Mouse (Mus musculus) ES-Bruce4 (cell line): ENCODE results near the gene Gimd1. TPM values are rescaled to one million over a fixed set of nuclear protein-coding genes. Genes with fewer than 3 reads are reported as not detected.

Source experiments
- H3K27ac ChIP-seq: 2 replicates; pipeline ENCODE4 v1.5.1; 2012; ENCODE audit warnings: low read length, inconsistent platforms; ENCODE audit not compliant: insufficient read depth
- H3K27me3 ChIP-seq: 2 replicates; pipeline ENCODE4 v1.6.1; 2012; ENCODE audit warnings: mild to moderate bottlenecking, low read length, inconsistent platforms; ENCODE audit not compliant: control insufficient read depth, poor library complexity, insufficient read depth, severe bottlenecking
- H3K36me3 ChIP-seq: 2 replicates; pipeline ENCODE4 v1.6.1; 2012; ENCODE audit warnings: inconsistent platforms, mild to moderate bottlenecking, low read length, moderate library complexity; ENCODE audit not compliant: control insufficient read depth, poor library complexity, insufficient read depth, severe bottlenecking
- H3K4me1 ChIP-seq: one replicate; pipeline ENCODE4 v1.8.1; 2011; ENCODE audit warnings: low read length; ENCODE audit not compliant: control insufficient read depth, insufficient read depth
- H3K4me3 ChIP-seq: 2 replicates; pipeline ENCODE4 v1.5.1; 2011; ENCODE audit warnings: low read depth, mild to moderate bottlenecking, low read length
- H3K9ac ChIP-seq: 2 replicates; pipeline ENCODE4 v1.6.1; 2012; ENCODE audit warnings: low read depth, mild to moderate bottlenecking, inconsistent platforms; ENCODE audit not compliant: poor library complexity, severe bottlenecking
- H3K9me3 ChIP-seq: replicated peaks from 2 replicates; pipeline ENCODE4 v1.6.1; 2012; ENCODE audit warnings: mild to moderate bottlenecking, low read length, inconsistent platforms; ENCODE audit not compliant: control insufficient read depth, poor library complexity, insufficient read depth, severe bottlenecking
- CTCF ChIP-seq: IDR thresholded peaks from one replicate; pipeline ENCODE4 v1.8.1; 2011; ENCODE audit warnings: low read depth, low read length
- EP300 ChIP-seq: IDR thresholded peaks from 2 replicates; pipeline ENCODE4 v1.6.1; 2011; ENCODE audit warnings: low read depth, low read length; ENCODE audit not compliant: insufficient read depth
- POLR2A ChIP-seq: IDR thresholded peaks from one replicate; pipeline ENCODE4 v1.8.1; 2011; ENCODE audit warnings: low read length; ENCODE audit not compliant: insufficient read depth
- polyA plus RNA-seq: library from polyadenylated mRNA; stranded (reverse); fragments of >200 nt; gene quantifications from 2 replicates; pipeline ENCODE4 v1.2.4, GENCODE M21; 2011; ENCODE audit warnings: low read depth; ENCODE audit not compliant: missing spikeins, insufficient read depth, insufficient read length

Gimd1 gene
- polyA plus RNA-seq, 1 experiment = not detected

DNA sequence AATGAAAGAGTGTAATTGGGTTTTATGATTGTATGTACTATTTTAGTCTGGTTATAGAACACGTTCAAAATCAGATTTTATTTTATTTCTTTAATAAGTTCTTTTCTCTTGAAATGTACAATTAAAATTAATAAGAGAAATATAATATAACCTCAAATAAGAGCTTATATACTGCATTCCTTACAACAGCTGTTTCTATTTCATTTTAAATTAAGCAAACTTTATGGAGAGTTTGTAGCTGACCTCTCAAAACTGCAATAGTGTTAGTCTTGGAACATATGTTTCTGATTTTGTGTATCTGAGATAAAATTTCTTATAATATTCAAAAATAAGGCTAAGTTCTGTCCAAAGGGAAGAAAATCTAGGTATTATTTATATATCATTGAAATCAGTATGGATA lies 39.0 kb upstream of the Gimd1 start:
- no peak overlapping the region for H3K27ac ChIP-seq
- H3K4me1 ChIP-seq = no peaks in the 10 kb centered on the region
- H3K9ac ChIP-seq = no peak overlapping the region
- TF ChIP-seq EP300 (no peak), CTCF (no peak), POLR2A (no peak)
- no peaks in the 10 kb centered on the region; the same call in 1 of the 2 replicates for H3K27me3 ChIP-seq
- H3K4me3 ChIP-seq = no peak overlapping the region
- H3K9me3 ChIP-seq = no peaks in the 10 kb centered on the region
- H3K36me3 ChIP-seq = no peaks in the 10 kb centered on the region

DNA sequence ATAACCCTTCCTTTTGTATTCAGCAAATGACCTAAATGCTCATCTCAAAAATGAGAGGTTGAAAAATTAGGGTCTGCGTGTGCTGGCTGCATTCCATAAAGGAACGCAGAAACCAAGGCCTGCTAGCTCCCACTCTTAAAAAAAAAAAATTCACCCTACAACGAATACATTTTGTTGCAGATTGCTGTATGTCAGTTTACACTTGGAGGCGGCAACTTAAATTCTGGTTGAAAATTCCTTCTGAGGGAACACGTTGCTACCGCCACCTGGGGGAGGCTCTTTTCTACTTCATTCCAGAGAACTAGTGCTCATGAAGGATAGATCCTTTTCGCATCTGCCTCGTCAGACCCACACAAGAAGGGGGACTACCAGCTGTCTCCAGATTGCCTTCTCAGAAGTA lies 879 bp upstream of the Gimd1 start:
- Histone ChIP-seq H3K27ac (no peak overlapping the region), H3K9me3 (no peaks in the 10 kb centered on the region), H3K9ac (no peak overlapping the region), H3K4me1 (no peaks in the 10 kb centered on the region), H3K27me3 (no peaks in the 10 kb centered on the region), H3K4me3 (no peak overlapping the region), H3K36me3 (no peaks in the 10 kb centered on the region)
- TF ChIP-seq CTCF (no peak), POLR2A (no peak), EP300 (no peak)

GRCm38 (mm10) chr3:132633261-132633660 lies 3.6 kb downstream of the Gimd1 start:
- TF ChIP-seq EP300 (no peak), POLR2A (no peak), CTCF (no peak)
- Histone ChIP-seq H3K4me1 (no peaks in the 10 kb centered on the region), H3K27ac (no peak overlapping the region), H3K36me3 (no peaks in the 10 kb centered on the region), H3K9me3 (no peaks in the 10 kb centered on the region), H3K27me3 (no peaks in the 10 kb centered on the region), H3K9ac (no peak overlapping the region), H3K4me3 (no peak overlapping the region)

- TF ChIP-seq EP300 = no peak
- TF ChIP-seq CTCF = no peak
- no peak for TF ChIP-seq POLR2A
- Histone ChIP-seq H3K9me3 (no peaks in the 10 kb centered on the region), H3K27ac (no peak overlapping the region), H3K4me1 (no peaks in the 10 kb centered on the region), H3K36me3 (no peaks in the 10 kb centered on the region), H3K27me3 (no peaks in the 10 kb centered on the region), H3K9ac (no peak overlapping the region), H3K4me3 (no peak overlapping the region)
Observed at GRCm38 (mm10) chr3:132637080-132637479, 7.5 kb downstream of the Gimd1 start.

DNA sequence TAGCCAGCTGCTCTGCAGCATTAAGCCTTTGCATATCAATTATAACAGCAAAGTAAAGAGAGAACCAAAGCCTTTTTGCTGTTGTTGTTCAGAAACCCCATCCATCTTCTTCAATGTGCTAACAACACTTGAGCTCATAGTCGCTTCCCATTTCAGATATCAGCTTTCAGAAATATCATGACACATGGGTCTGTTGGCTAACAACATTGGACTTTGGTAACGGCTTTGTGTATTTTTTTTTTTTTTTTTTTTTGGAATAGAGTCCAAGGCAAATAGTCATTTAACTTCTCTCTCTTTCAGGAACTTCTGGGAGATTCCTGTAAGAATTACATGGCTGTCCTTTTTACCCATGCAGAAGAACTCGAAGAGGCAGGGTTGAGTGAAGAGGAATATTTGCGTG lies 14.5 kb downstream of the Gimd1 start:
- H3K4me3 ChIP-seq = no peak overlapping the region
- H3K4me1 ChIP-seq = no peaks in the 10 kb centered on the region
- TF ChIP-seq POLR2A = no peak
- TF ChIP-seq CTCF = no peak
- TF ChIP-seq EP300 = no peak
- H3K9ac ChIP-seq = no peak overlapping the region
- H3K27me3 ChIP-seq = no peaks in the 10 kb centered on the region
- H3K36me3 ChIP-seq = no peaks in the 10 kb centered on the region
- H3K27ac ChIP-seq = no peak overlapping the region
- no peaks in the 10 kb centered on the region for H3K9me3 ChIP-seq

DNA sequence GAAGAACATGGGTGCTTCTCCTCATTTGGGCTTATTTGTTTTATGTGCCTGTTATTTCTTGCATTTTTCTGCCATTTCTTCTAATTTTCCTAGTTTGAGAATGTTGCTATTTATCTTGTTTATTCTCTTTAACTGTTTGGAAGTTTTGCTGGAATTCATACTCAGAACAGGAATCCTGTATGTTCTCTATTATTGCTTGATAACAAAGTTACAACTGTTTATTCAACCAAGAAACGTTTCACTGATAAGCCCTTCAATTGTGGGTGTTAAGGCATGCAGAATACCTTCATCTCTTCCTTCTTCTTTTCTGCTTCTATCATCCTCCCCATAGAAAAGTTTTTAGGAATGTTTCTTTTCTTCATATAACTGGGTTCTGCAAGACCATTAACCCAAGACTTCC lies 17.2 kb downstream of the Gimd1 start:
- no peak overlapping the region for H3K9ac ChIP-seq
- H3K4me1 ChIP-seq = no peaks in the 10 kb centered on the region
- no peaks in the 10 kb centered on the region for H3K36me3 ChIP-seq
- H3K27ac ChIP-seq = no peak overlapping the region
- no peaks in the 10 kb centered on the region for H3K27me3 ChIP-seq
- no peak overlapping the region for H3K4me3 ChIP-seq
- TF ChIP-seq CTCF (no peak), EP300 (no peak), POLR2A (no peak)
- H3K9me3 ChIP-seq = no peaks in the 10 kb centered on the region
